Mouse (Mus musculus): ENCODE measurements around the gene Angptl2. TPM values are rescaled to one million over a fixed set of nuclear protein-coding genes. Genes with fewer than 3 reads are reported as not detected.

Angptl2 gene
- total and polyA plus RNA-seq, 2 experiments from 2014 or later: 9.8 to 16.8 TPM

GRCm38 (mm10) chr2:33216645-33217424 is 966 bp downstream of the Angptl2 start:
- 18% methylated on average over 18 of the region's 18 CpGs for WGBS
- Histone ChIP-seq H3K4me3 (ENCODE audit: low read depth, low read length) (no peak overlapping the region), H3K4me1 (ENCODE audit: insufficient read depth, low read length) (peaks cover 12% of the 10 kb centered on the region; the same call in 1 of the 2 replicates), H3K9ac (replicated peaks; ENCODE audit: low read length, poor library complexity, severe bottlenecking) (no peak overlapping the region), H3K27ac (ENCODE audit: low read depth, low read length) (no peak overlapping the region), H3K4me2 (ENCODE audit: low read depth, low read length, poor library complexity, severe bottlenecking) (peak overlapping the region; percentile 32), H3K27me3 (ENCODE audit: insufficient read depth, low read length) (no peaks in the 10 kb centered on the region), H3K36me3 (ENCODE audit: insufficient read depth, low read length) (no peaks in the 10 kb centered on the region), H3K9me3 (ENCODE audit: low read length) (no peaks in the 10 kb centered on the region)
- ATAC-seq (ENCODE audit: low FRiP score) (no peak), DNase-seq (ENCODE audit: low spot score) (no peak)
- no peak for TF ChIP-seq CTCF (IDR thresholded peaks at IDR 0.05)

GRCm38 (mm10) chr2:33217425-33217794 is 1.5 kb downstream of the Angptl2 start:
- H3K9ac ChIP-seq (replicated peaks; ENCODE audit: low read length, poor library complexity, severe bottlenecking): no peak overlapping the region
- H3K36me3 ChIP-seq (ENCODE audit: insufficient read depth, low read length): 0 out of 2 replicates have a peak, but pooled peaks cover 3% of the 10 kb centered on the region
- H3K4me2 ChIP-seq (ENCODE audit: low read depth, low read length, poor library complexity, severe bottlenecking): no peak overlapping the region
- no peaks in the 10 kb centered on the region for H3K9me3 ChIP-seq (ENCODE audit: low read length)
- no peak overlapping the region for H3K27ac ChIP-seq (ENCODE audit: low read depth, low read length)
- TF ChIP-seq CTCF (IDR thresholded peaks at IDR 0.05): no peak
- peaks cover 12% of the 10 kb centered on the region; the same call in 1 of the 2 replicates for H3K4me1 ChIP-seq (ENCODE audit: insufficient read depth, low read length)
- no peaks in the 10 kb centered on the region for H3K27me3 ChIP-seq (ENCODE audit: insufficient read depth, low read length)
- 37% methylated on average over 3 of the region's 3 CpGs for WGBS
- no peak for ATAC-seq (ENCODE audit: low FRiP score)
- DNase-seq (ENCODE audit: low spot score): no peak
- H3K4me3 ChIP-seq (ENCODE audit: low read depth, low read length): no peak overlapping the region

- no peaks in the 10 kb centered on the region for H3K27me3 ChIP-seq (ENCODE audit: insufficient read depth, low read length)
- no peak overlapping the region for H3K4me3 ChIP-seq (ENCODE audit: low read depth, low read length)
- H3K9ac ChIP-seq (replicated peaks; ENCODE audit: low read length, poor library complexity, severe bottlenecking): no peak overlapping the region
- 0 out of 2 replicates have a peak, but pooled peaks cover 5% of the 10 kb centered on the region for H3K36me3 ChIP-seq (ENCODE audit: insufficient read depth, low read length)
- TF ChIP-seq CTCF (IDR thresholded peaks at IDR 0.05): peak; percentile 68
- no peaks in the 10 kb centered on the region for H3K9me3 ChIP-seq (ENCODE audit: low read length)
- DNase-seq (ENCODE audit: low spot score): peak; percentile 53
- H3K27ac ChIP-seq (ENCODE audit: low read depth, low read length): no peak overlapping the region
- ATAC-seq (ENCODE audit: low FRiP score): no peak
- peaks cover 12% of the 10 kb centered on the region; the same call in 1 of the 2 replicates for H3K4me1 ChIP-seq (ENCODE audit: insufficient read depth, low read length)
- H3K4me2 ChIP-seq (ENCODE audit: low read depth, low read length, poor library complexity, severe bottlenecking): no peak overlapping the region
- WGBS: 56% methylated on average over 11 of the region's 11 CpGs
Observed at GRCm38 (mm10) chr2:33218903-33219625, 3.2 kb downstream of the Angptl2 start.

- Histone ChIP-seq H3K9ac (replicated peaks; ENCODE audit: low read length, poor library complexity, severe bottlenecking) (no peak overlapping the region), H3K4me1 (ENCODE audit: insufficient read depth, low read length) (peaks cover 12% of the 10 kb centered on the region; the same call in 1 of the 2 replicates), H3K4me2 (ENCODE audit: low read depth, low read length, poor library complexity, severe bottlenecking) (no peak overlapping the region), H3K36me3 (ENCODE audit: insufficient read depth, low read length) (0 out of 2 replicates have a peak, but pooled peaks cover 5% of the 10 kb centered on the region), H3K27me3 (ENCODE audit: insufficient read depth, low read length) (no peaks in the 10 kb centered on the region), H3K9me3 (ENCODE audit: low read length) (no peaks in the 10 kb centered on the region), H3K27ac (ENCODE audit: low read depth, low read length) (no peak overlapping the region), H3K4me3 (ENCODE audit: low read depth, low read length) (no peak overlapping the region)
- TF ChIP-seq CTCF (IDR thresholded peaks at IDR 0.05): no peak
- DNase-seq (ENCODE audit: low spot score) (no peak), ATAC-seq (ENCODE audit: low FRiP score) (no peak)
- 87% methylated on average over 4 of the region's 4 CpGs for WGBS
Observed at GRCm38 (mm10) chr2:33219637-33220036, 3.8 kb downstream of the Angptl2 start.

GRCm38 (mm10) chr2:33220246-33220645 is 4.4 kb downstream of the Angptl2 start:
- DNase-seq (ENCODE audit: low spot score) (peak; percentile 35), ATAC-seq (ENCODE audit: low FRiP score) (no peak)
- Histone ChIP-seq H3K4me2 (ENCODE audit: low read depth, low read length, poor library complexity, severe bottlenecking) (no peak overlapping the region), H3K4me3 (ENCODE audit: low read depth, low read length) (no peak overlapping the region), H3K9me3 (ENCODE audit: low read length) (no peaks in the 10 kb centered on the region), H3K27ac (ENCODE audit: low read depth, low read length) (no peak overlapping the region), H3K9ac (replicated peaks; ENCODE audit: low read length, poor library complexity, severe bottlenecking) (no peak overlapping the region), H3K27me3 (ENCODE audit: insufficient read depth, low read length) (no peaks in the 10 kb centered on the region), H3K36me3 (ENCODE audit: insufficient read depth, low read length) (0 out of 2 replicates have a peak, but pooled peaks cover 5% of the 10 kb centered on the region), H3K4me1 (ENCODE audit: insufficient read depth, low read length) (peaks cover 12% of the 10 kb centered on the region; the same call in 1 of the 2 replicates)
- no peak for TF ChIP-seq CTCF (IDR thresholded peaks at IDR 0.05)
- WGBS: 76% methylated on average over 6 of the region's 6 CpGs
